Mouse (Mus musculus) embryonic stem cell, embryonic (primary cell): ENCODE results near the gene A730049H05Rik.

ENCODE experiments used
- CTCF ChIA-PET, 4 experiments: fragments of 300-600 bp in 2 of 4; fragments of 350-600 bp in 2 of 4; sonication (Branson Sonifier 250); formaldehyde crosslinking; loops; one replicate each; lab custom pipeline; 2022; ENCODE audit warnings: inconsistent platforms in 2 of 4; lab: Charles Lee
- POLR2A ChIA-PET, 4 experiments: fragments of 300-600 bp in 2 of 4; fragments of 350-600 bp in 2 of 4; sonication (Branson Sonifier 250); formaldehyde crosslinking; loops; one replicate each; lab custom pipeline; 2022; ENCODE audit warnings: antibody characterized with exemption in 4 of 4, inconsistent platforms in 1 of 4; lab: Charles Lee

A730049H05Rik gene

DNA sequence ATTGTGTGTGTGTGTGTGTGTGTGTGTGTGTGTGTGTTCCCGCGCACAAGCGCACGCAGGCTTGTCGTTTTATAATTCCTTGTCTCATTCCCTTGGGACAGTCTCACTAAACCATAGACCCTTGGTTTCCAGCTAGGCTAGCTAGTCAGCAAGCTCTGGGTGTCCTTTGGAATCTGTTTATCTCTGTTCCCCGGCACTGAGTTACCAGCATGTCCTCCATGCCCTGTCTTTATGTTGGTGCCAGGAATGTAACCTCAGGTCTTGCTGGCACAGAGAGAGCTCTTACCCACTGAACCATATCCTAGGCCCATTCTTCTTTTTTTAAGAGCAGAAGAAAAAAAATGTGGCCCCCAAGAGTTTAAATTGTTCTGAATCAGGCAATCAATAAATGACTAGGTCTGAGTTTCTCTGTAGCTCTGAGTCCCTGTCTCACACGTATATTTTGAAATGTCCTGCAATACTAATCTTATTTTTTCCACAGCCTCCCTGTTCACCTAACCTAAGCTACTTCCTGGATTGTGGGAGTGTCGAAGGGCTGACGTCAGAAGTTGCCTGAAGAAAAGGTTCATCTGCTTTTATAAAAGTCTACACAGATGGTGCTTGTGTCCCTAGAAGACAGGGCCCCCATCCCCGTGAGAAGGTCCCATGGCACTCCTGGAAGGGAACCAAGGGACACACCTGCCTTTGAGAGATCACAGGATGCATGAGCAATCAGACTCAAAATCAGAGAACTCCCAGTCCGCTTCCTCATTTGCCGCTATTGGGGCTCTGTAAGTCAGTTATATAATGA lies 42.6 kb downstream of the A730049H05Rik start:
- CTCF ChIA-PET, result no interaction called here
- POLR2A ChIA-PET, result interaction anchor here in 2 of 4 experiments (0.6 to 1.5 kb wide), 9 partner anchors 8 to 551 kb away, joined by 3 to 4 read pairs (median 3); no protein-coding TSS in a partner anchor

GRCm38 (mm10) chr6:92860285-92860912 lies 44.1 kb downstream of the A730049H05Rik start:
- CTCF ChIA-PET, result no interaction called here

DNA sequence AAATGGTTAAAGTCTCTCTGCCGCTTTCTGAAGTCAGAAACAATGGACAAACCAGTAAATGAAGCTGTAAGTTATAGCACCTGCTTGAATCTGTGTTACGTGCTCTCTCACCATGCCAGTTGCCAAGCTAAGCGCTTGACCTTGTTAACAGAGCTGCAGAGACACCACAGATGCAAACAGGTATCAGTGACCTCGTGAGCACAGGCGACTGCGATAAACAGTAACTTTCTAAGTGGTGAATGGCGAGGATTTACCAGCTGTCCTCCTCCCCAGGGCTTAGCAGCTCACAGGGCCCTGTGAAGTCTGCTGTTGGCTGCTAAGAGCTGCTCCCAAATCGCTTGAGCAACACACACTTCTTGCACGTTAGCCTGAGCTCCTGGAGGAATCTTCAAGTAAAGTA lies 46.3 kb downstream of the A730049H05Rik start:
- CTCF ChIA-PET, result no interaction called here
- POLR2A ChIA-PET, result interaction anchor here in 3 of 4 experiments (0.5 to 1.2 kb wide), 5 partner anchors 20 to 147 kb away, joined by 3 to 4 read pairs (median 3); partner anchors contain the start of gene A730049H05Rik (in 1 of the 3)

More at GRCm38 (mm10) chr6:92860285-92860912, 44.1 kb downstream of the A730049H05Rik start:
- POLR2A ChIA-PET, result no interaction called here

GRCm38 (mm10) chr6:92869089-92869581 lies 52.9 kb downstream of the A730049H05Rik start, which contains the start of gene Gm15737:
Gm15737 (plus strand) TSS chr6:92869357.
- POLR2A ChIA-PET, result interaction anchor here in 2 of 4 experiments (0.6 to 1.4 kb wide), 3 partner anchors 11 to 710 kb away, joined by 3 to 7 read pairs (median 4); no protein-coding TSS in a partner anchor
- CTCF ChIA-PET, result interaction anchor here in 1 of 4 experiments (0.6 kb wide), 1 partner anchor 15 kb away, joined by 3 read pairs; no protein-coding TSS in a partner anchor

- ChIA-PET POLR2A (interaction anchor here in 2 of 4 experiments (0.6 to 1.4 kb wide), 3 partner anchors 10 to 1564 kb away, joined by 4 to 7 read pairs (median 5); no protein-coding TSS in a partner anchor), CTCF (interaction anchor here in 1 of 4 experiments (0.6 kb wide), 1 partner anchor 15 kb away, joined by 3 read pairs; no protein-coding TSS in a partner anchor)
Measured at GRCm38 (mm10) chr6:92869582-92870219, 53.4 kb downstream of the A730049H05Rik start.

DNA sequence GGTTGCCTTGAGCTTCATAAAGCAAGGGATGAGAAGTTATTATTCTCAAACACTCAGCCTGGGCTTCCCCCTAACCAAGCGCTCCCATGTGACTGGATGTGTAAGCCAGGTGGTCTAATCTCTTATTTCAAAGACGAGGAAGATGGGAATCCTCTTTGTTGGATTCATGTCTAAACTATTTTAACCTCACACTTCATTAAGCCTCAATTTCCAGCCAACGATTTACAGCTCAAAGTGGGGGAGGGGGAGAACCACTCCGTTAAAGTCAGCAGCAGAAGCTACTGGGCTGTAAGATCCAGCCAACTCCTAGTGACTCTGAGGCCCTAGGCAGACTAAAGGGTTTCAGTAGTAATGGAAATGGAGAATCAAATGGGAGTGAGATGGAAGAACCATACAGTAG lies 55.5 kb downstream of the A730049H05Rik start:
- ChIA-PET POLR2A (interaction anchor here in 1 of 4 experiments (1.1 kb wide), 1 partner anchor 13 kb away, joined by 3 read pairs; no protein-coding TSS in a partner anchor), CTCF (no interaction called here)

GRCm38 (mm10) chr6:92872766-92873165 lies 56.5 kb downstream of the A730049H05Rik start:
- CTCF ChIA-PET, result no interaction called here
- POLR2A ChIA-PET, result interaction anchor here in 1 of 4 experiments (1.1 kb wide), 1 partner anchor 13 kb away, joined by 3 read pairs; no protein-coding TSS in a partner anchor

- CTCF ChIA-PET, result no interaction called here
- POLR2A ChIA-PET, result no interaction called here
Measured at GRCm38 (mm10) chr6:92874854-92875253, 58.6 kb downstream of the A730049H05Rik start.

GRCm38 (mm10) chr6:92875340-92875739 lies 59.1 kb downstream of the A730049H05Rik start:
- POLR2A ChIA-PET, result no interaction called here
- CTCF ChIA-PET, result no interaction called here

DNA sequence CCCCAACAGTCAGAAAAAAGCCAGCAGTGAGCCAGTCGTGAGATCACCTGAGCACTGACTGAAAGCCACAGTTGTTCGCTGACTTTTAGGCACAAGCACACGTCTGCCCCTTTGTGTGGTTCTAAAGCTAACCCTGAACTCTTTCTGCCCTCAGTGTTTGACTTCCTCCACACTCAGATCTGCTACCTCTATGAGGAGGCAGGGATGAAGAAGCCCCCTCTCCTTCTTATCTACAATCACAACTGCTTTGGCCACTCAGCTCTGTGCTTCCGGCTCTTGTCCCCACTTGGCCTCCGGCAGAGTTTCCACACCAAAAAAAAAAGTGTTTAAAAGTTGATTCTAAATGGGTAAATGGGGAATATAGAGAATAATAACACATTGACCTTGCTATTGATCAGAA lies 59.8 kb downstream of the A730049H05Rik start:
- ChIA-PET CTCF (no interaction called here), POLR2A (no interaction called here)

GRCm38 (mm10) chr6:92877236-92877635 lies 61.0 kb downstream of the A730049H05Rik start:
- CTCF ChIA-PET, result interaction anchor here in 1 of 4 experiments (0.6 kb wide), 1 partner anchor 991 kb away, joined by 3 read pairs; no protein-coding TSS in a partner anchor

DNA sequence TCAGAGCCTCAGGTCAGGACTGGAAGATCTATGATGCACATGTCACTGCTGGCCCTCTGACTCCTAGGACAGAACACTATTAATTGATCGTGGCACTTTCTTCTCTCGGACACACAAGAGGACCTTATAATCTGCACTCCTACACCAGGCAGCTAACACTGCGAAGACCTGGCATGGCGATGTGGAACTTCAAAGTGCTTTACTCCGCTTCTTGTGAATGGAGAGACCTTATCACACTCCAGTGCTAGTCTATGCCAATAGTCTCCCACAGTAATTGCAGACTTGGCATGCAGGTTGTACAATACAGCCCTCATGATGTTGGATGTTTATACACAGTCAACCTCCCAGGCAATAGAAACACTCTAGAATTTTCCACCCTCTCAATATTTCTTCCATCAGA lies 62.5 kb downstream of the A730049H05Rik start:
- ChIA-PET POLR2A (no interaction called here), CTCF (no interaction called here)

More at GRCm38 (mm10) chr6:92877236-92877635, 61.0 kb downstream of the A730049H05Rik start:
- POLR2A ChIA-PET, result no interaction called here

- POLR2A ChIA-PET, result interaction anchor here in 2 of 4 experiments (0.5 to 1.3 kb wide), 2 partner anchors 11 to 23 kb away, joined by 4 read pairs; partner anchors contain the start of gene Gm15737 (in 1 of the 2)
- CTCF ChIA-PET, result no interaction called here
Measured at GRCm38 (mm10) chr6:92879700-92880265, 63.5 kb downstream of the A730049H05Rik start.

DNA sequence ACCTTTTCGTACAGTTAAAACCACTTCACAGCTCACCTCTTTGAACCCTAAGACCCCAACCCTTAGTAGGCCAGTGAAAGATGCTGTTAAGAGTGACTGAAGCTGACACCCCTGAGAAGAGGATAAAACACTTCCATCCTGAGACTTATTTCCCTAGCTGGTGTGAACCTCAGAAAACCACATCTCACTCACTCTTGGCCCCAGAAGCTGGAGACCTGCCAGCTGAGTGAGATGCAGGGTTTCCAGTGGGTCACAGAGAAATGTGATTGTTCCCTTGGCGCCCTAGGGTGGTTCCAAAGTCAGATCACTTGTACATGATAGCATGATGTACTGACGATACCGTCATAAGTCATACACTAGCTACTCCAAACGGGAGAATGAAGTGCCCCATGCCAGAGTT lies 66.2 kb downstream of the A730049H05Rik start:
- ChIA-PET POLR2A (interaction anchor here in 1 of 4 experiments (0.5 kb wide), 1 partner anchor 26 kb away, joined by 4 read pairs; no protein-coding TSS in a partner anchor), CTCF (no interaction called here)

DNA sequence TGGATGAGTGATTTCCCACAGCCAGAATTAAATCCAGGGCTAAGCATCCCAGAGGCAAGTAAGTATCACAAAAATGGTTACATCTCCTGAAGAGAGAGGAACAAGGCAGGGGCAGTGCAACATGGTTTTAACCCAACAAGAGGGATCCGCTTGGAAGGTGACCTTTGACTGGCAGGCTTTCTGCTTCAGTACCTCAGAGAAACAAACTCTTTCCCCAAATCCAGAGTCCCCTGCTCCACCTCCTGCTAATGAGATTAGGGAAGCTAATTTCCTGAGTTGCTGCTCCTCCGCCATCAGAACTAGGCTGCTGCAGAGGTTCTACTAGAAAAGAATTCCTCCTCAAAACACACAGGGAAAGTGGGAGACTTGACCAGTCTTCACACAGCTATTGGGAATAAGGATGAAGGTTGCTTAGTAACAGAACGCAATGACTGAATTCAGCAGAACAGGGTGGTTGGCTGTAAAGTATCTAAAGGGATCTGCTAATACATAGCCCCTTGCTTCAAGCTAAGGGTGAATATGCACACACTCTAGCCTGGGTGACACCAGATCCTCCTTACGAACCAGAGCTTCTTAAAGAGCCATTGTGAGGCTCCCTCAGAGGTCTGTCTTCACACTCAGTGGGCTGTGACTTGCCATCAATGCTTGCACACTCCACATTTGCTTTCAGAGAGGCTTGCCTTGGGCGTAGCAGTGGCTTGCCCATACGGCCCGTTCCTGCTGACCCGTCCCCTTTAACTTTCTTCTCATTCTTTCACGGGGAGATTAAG lies 67.0 kb downstream of the A730049H05Rik start:
- ChIA-PET CTCF (no interaction called here), POLR2A (no interaction called here)

GRCm38 (mm10) chr6:92891535-92891934 lies 75.3 kb downstream of the A730049H05Rik start:
- CTCF ChIA-PET, result no interaction called here

More at GRCm38 (mm10) chr6:92891535-92891934, 75.3 kb downstream of the A730049H05Rik start:
- POLR2A ChIA-PET, result no interaction called here
